Mouse (Mus musculus) brain, adult 2 months (tissue): Measurements from ENCODE around the gene Icam2.
A peak's percentile ranks its signal among the peaks of the same experiment; 100 is the strongest.
"Not testable (repeated sequence)": the region's sequence is repeated elsewhere in the genome, so short reads cannot be mapped to it uniquely, and the experiment has no call there.

Experiments
- DNase-seq: peaks from one replicate; pipeline ENCODE4 v3.0.0; 2011; ENCODE audit warnings: low read depth, low spot score

Gene Icam2

GRCm38 (mm10) chr11:106387791-106388216, at the start of gene Icam2:
Gene Icam2 (minus strand): TSS chr11:106388075.
- DNase-seq: no peak

GRCm38 (mm10) chr11:106437543-106437942, 49.7 kb upstream of the Icam2 start:
- no peak for DNase-seq

- DNase-seq: no peak
Measured at GRCm38 (mm10) chr11:106437039-106437438, 49.2 kb upstream of the Icam2 start.

DNA sequence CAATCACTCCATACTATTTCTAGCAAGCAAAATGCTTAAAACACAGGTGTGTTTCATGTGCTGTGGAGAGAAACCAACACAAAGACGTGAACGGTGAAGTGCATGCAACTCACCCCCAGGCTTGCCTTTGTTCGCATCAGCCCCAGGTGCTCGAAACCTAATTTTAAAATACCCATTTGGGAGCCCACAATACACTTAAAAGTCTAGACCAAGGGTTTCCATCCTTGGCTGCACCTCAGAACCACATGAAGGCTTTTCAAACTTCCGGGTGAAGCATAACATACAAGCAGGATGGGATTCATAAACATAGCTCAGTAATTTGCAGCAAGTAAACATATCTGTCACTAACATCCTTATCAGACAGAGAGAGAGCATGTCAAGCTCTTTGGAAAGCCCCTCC, 42.5 kb upstream of the Icam2 start:
- no peak for DNase-seq

- DNase-seq: no peak
Measured at GRCm38 (mm10) chr11:106429689-106430088, 41.8 kb upstream of the Icam2 start.

- DNase-seq: no peak
Measured at GRCm38 (mm10) chr11:106428556-106428955, 40.7 kb upstream of the Icam2 start.

DNA sequence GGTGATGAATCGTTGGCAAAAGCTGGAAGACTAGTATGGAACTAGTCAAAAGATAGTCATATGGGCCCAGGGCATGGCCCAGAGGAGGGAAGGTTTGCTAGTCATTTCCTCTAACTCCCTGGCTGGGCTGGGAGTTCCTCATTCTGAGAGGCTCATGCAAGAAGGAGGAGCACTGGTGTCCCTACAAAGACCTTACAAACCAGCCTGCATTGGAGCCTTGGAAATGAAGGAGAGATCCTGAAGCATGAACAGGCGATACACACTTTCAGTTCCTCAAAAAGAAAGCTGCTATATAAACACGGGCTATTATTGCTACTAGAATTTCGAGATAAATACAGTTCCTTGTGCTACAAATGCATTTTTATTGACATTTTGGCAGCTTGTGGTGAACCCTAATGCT, 40.2 kb upstream of the Icam2 start:
- DNase-seq: no peak

DNA sequence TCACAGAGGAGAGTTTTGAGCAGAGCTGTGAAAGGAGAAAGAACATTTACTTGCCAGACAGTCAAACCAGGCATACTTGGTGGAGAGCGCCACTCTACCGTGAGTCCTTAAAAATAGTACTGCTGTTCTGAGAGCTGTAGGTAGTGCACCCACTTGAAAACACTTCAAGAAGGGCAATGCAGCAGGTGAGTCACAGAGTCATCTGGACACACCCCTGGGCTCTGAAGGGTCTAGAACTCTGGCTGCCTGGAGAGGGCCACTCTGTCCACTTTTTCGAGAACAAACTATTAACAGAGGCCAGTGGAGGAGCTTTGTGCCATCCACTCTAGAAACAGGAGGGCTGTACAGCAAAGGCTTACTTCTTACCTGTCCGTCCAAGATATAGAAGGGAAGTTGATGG, 38.6 kb upstream of the Icam2 start:
- peak; percentile 12 for DNase-seq

GRCm38 (mm10) chr11:106425201-106425600, 37.3 kb upstream of the Icam2 start:
- no peak for DNase-seq

DNA sequence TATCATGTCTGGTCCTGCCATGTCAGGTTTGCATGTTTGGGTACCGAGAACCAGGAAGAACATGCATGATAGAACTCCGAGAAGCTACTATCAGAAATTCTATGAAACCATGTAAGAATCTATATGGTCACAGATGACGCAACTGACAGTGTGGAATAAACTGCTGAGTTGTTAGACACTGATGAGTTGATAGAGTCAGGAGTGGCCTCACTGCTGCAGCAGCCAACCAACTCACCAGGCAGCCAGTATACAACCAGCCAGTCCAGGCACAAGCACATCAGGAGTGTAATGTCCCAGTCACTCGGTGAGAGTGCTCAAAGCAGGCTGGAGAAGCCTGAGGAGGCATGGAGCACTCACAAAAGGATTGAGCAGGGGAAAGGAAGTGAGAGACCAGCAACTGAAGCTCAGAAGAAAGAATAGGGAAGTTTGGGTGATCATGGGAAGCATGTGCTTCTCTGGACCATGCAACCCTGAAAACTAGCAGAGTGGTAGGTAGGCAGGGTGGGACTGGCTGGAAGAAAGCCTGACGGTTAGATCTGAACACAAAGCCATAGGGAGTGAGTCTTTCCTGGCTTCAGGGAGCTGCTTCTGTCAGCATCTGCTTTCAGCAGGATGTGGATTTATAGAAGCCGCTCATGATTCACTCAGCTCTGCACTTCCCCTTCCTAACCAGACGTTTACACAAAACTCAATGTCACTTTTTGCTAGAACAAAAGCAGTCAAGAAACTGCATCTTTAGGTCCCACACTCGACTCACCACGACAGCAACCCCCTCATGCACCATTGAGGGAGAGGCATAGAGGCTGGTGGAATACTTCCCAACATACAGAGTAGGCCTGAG, 31.6 kb upstream of the Icam2 start:
- peak; percentile 10 for DNase-seq

DNA sequence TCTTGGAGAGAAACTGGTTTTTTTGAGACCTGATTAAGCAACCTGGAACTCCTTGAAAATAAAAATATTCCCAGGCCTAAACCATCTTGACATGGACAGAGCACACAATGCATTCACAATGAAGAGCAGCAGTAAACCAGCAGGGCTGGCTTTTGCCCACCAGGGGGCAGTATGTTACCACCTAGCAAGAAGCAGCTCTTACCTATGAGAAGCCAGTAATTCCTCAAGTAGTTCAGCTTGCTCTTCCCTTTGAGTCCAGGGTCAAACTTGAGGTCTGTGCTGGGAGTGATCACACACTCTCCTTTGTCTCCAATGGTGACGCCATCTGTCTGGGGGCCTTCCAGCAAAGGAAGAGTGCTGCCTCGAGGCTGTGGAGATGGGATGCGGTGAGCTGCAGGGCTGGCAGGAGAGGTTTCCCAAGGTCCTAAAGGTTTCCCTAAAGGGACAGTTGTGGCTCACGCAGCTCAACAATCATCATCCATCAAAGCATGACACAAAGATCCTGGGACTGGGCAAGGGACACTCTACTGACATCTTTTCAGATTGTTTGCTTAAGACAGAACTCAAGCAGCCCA, 30.8 kb upstream of the Icam2 start:
- DNase-seq: peak; percentile 95

- no peak for DNase-seq
Measured at GRCm38 (mm10) chr11:106417860-106418259, 30.0 kb upstream of the Icam2 start.

GRCm38 (mm10) chr11:106416331-106416730, 28.5 kb upstream of the Icam2 start:
- no peak for DNase-seq

- no peak for DNase-seq
Measured at GRCm38 (mm10) chr11:106412641-106413360, 24.9 kb upstream of the Icam2 start.

- DNase-seq: no peak
Measured at GRCm38 (mm10) chr11:106411157-106411556, 23.3 kb upstream of the Icam2 start.

DNA sequence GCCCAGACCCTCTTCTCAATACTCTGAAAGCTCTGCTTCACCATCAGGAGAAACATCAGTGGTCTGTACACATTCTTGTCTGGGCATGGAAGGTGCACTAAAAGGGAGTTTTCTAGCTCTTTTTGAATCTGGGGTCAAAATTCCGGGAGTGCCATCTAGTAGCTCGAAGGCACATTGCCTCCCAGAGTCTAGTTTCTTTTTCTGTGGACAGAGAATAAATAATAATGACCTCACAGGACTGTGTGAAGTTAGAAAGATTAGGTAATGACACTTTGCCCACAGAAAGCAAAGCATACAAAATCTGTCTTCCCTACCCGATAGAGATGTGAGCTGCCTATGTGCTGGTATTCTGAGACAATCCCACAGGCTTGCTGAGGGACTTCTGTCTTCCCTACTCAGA, 22.6 kb upstream of the Icam2 start:
- no peak for DNase-seq

DNA sequence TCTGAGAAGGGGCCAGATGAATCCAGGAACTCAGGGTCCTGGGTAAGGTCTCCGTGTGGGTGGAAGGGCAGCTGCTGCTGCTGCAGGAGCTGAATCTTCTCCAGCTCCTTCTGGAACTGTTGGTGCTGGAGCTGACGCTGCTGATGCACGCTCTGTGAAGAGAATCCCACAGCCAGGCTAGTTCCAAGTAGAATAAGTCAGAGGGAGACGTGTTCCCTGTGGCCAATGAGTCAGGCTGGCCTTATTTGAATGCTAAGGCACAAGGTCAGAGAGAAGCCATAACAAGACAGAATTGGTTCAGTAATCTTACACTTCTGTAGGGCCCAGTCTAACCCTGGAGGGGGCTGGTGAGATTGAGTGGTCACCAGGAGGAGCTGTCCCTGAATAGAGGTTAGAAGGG, 22.1 kb upstream of the Icam2 start:
- peak; percentile 12 for DNase-seq

- no peak for DNase-seq
Measured at GRCm38 (mm10) chr11:106398481-106398880, 10.6 kb upstream of the Icam2 start.

DNA sequence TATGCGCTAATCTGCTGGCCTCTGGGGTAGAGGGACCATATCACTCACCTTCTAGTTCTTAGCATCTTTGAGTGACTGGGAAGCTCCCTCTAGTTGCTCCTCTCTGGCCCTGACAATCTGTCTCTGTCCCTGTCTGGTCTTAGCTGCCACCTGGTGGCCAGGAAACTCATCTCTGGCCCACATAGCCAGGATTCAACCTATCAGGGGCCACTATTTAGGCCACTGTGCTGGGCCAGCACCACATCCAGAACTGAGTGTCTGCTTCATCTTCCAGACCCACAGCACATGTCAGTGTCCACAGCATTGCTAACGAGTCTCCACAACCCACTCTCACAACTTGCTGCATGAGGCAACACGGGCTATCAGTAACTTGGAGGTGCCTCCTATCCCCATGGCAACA, 9.8 kb upstream of the Icam2 start:
- DNase-seq: peak; percentile 57

DNA sequence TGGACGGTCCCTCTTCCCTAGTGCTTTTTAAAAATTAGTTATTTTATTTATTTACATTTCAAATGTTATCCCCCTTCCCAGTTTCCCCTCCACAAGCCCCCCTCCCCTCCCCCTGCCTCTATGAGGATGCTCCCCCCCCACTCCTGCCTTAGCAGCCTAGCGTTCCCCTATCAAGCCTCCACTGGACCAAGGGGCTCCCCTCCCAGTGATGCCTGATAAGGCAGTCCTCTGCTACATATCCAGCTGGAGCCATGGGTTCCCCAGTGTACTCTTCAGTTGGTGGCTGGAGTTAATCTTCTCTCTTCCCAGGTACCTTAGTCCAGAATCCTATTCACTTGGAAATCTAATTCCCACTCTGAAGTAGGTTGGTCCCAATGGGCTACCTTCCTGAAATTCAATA, 6.2 kb upstream of the Icam2 start:
- not testable (repeated sequence) for DNase-seq

DNA sequence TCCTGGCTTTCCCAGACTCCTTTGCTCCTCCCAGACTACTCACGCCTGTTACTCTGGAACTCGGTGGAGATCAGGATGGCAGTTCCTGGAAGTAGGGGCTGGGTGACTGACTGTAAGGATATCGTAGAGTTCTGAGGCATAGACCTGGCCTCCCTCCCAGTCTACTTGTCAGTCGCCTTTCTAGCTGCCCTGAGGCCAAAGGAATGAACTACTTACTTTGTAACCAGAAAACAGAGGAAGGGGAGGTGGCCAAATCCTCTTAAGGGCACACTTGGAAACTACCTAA, 5.4 kb upstream of the Icam2 start:
- no peak for DNase-seq

GRCm38 (mm10) chr11:106392597-106393330, 4.9 kb upstream of the Icam2 start:
- no peak for DNase-seq
